Mouse (Mus musculus) G1E (cell line): Measurements from ENCODE around the gene Gm438.

ENCODE experiments used
- CTCF ChIP-seq: IDR thresholded peaks from 2 replicates; pipeline ENCODE4 v1.5.1; 2012; ENCODE audit warnings: low read depth, low read length, inconsistent platforms, mixed read lengths
- GATA1 ChIP-seq: IDR thresholded peaks from 2 replicates; pipeline ENCODE4 v1.6.1; 2012; ENCODE audit warnings: borderline replicate concordance, low read length, inconsistent platforms, mixed read lengths
- POLR2AphosphoS5 ChIP-seq: IDR thresholded peaks from 2 replicates; pipeline ENCODE4 v1.6.1; 2012; ENCODE audit warnings: low read depth, low read length, inconsistent platforms; ENCODE audit not compliant: insufficient replicate concordance

- TF ChIP-seq CTCF (no peak), POLR2AphosphoS5 (no peak), GATA1 (no peak)
Observed at GRCm38 (mm10) chr4:144765722-144766121, 20.7 kb downstream of the Gm438 start.
